Mouse (Mus musculus) right cerebral cortex, postnatal 10 days (tissue): ENCODE data around the gene Epb41l4b.
A peak's percentile ranks its signal among the peaks of the same experiment; 100 is the strongest.

Experiments used
- DNase-seq, 2 experiments: peaks; one replicate each; pipeline ENCODE4 v3.0.0; 2021; ENCODE audit warnings: low spot score in 2 of 2

Gene Epb41l4b

GRCm38 (mm10) chr4:57153838-57154237 lies 10.6 kb upstream of the Epb41l4b start:
- DNase-seq: no peak

- no peak for DNase-seq
These were observed 10.0 kb upstream of the Epb41l4b start for GRCm38 (mm10) chr4:57153068-57153835.

DNA sequence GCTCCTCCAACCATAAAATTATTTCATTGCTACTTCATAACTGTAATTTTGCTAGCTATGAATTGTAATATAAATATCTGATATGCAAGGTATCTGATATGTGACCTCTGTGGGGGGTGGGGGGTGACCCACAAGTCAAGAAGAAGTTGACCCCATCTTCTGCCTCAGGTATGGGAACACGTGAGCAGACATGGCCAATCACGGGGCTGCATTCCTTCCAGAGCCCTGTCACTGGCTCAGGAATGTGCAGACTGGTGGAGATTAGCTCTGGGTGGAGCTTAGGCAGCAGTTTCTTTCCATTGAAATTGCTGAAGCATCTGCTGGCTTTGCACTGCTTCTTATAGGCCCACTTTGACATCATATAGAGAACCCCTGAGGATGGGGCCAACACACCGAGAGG lies 4.9 kb upstream of the Epb41l4b start:
- no peak for DNase-seq

DNA sequence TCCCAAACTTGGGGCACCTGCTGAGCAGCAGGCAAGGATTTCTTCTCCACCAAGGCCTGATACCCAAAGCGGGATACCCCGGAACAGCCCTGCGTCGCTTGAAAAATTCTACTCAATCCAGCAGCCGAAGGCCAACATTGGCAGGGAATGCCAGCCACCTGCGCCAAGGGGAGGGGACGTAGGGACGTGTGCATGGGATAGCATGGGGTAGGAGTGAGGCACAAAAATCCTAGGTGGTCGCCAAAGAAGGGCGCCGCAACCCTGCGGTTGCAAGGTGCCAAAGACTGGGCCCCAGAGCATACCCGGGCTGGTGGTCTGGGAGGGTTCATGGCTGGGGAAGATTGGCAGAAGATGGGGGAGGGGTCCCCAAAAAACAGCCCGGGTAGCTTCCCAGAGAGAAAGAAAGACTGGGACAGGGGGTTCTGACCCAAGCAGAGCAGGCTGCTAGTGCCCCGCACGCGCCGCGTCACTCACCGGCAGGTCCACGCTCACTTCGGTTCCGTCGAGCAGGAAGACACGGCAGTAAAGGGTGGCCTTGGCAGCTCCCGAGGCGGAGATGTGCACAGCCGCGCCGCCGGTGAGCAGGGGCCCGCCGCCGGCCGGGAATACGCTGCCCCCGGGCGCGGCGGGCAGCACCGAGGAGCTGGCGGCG lies 737 bp downstream of the Epb41l4b start:
- DNase-seq: peak in 1 of 2 experiments; percentile 33

GRCm38 (mm10) chr4:57141908-57142361 lies 1.3 kb downstream of the Epb41l4b start:
- peak; percentile 45 to 50 for DNase-seq

GRCm38 (mm10) chr4:57140992-57141717 lies 2.1 kb downstream of the Epb41l4b start:
- no peak for DNase-seq

- no peak for DNase-seq
These were observed 2.9 kb downstream of the Epb41l4b start for GRCm38 (mm10) chr4:57140200-57140799.

DNA sequence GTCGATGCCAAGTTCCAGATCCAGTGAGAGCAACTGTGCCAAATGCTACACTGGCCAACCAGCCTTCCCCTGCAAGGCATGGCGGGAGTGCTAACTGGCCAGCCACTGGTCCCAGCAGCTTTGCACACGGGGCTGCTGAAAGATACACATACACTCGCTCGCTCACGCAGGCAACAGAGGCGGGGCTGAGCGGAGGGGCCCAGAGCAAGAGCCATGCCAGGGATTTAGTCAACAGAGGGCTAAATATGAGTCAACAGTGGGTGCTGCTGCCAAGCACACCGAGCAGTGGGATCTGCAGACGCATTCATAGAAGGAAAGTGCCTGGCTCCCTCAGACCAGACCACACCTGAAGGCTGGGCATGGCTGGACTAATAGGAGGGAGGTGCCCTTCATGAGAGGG lies 3.8 kb downstream of the Epb41l4b start:
- DNase-seq: peak; percentile 56 to 57

DNA sequence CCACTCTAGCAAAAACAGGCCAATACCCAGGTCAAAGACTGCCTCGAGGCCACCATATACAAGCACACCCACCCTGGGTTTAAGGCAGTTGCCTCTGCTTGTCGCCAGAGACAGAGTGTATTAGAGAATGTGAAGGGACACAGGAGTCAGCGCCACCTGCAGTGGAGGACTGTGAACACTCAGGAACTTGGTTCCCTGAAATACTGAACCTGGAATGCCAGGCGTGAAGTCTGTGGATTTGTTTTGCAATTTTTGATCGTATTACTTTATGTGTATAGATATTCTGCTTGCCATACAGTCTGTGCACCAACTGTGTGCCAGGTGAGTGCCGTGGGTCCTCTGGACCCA lies 5.2 kb downstream of the Epb41l4b start:
- no peak for DNase-seq

DNA sequence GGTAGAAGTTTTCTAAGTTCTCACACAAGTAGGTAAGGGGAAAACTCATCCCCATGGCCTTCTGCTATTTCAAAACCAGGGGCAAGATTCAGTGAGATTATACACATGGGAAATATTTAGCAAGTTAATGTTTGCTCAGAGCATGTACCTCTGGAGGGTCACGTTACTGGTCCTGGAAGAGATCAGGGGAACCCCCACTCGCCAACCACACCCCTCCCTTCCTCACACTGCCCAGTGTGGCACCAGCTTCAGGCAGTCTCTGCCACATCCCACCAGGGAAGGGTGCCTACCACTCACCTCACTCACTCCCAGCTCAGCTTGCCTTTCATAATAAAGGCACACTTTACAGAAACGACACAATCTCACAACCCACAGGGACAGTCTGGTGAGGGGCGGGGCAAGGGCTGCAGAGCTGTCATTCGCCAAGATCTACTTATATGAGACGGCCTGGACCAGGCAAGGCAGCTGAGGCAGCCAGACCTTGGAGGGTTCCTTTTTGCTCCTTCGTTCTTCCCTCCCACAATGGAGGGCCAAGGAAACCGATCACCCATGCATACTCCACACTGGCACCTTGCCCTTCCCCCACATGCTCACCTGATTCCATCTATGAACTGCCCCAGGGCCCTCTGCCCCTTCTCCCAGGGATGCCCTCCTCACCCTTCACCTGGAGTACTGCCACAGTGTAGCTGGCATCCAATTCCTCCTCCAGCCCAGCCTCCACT lies 5.7 kb downstream of the Epb41l4b start:
- no peak for DNase-seq

GRCm38 (mm10) chr4:57135431-57135830 lies 7.8 kb downstream of the Epb41l4b start:
- DNase-seq: no peak

GRCm38 (mm10) chr4:57134554-57134953 lies 8.7 kb downstream of the Epb41l4b start:
- DNase-seq: no peak

GRCm38 (mm10) chr4:57131839-57132238 lies 11.4 kb downstream of the Epb41l4b start:
- peak in 1 of 2 experiments; percentile 42 for DNase-seq

- DNase-seq: no peak
These were observed 13.3 kb downstream of the Epb41l4b start for GRCm38 (mm10) chr4:57129718-57130515.

DNA sequence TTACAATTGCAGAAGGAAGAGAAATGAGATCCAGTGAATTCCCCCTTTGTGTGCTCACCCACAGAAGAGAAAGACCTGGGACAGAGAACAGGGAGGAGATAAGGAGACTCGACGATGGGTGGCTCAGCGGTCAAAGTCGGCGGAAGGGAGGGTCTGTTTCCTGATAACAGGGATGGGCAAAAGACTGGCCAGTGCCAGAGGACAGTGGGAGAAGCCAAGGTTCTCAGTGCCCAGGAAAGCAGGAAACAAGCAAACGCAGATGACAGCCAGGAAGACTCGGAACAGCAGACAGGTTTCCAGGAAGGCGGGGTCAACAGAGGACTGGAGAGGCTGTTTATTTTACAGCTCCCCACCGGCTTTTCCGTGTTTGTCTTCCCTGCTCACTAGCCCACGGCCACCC lies 20.2 kb downstream of the Epb41l4b start:
- no peak for DNase-seq

- DNase-seq: no peak
These were observed 21.1 kb downstream of the Epb41l4b start for GRCm38 (mm10) chr4:57122166-57122565.

DNA sequence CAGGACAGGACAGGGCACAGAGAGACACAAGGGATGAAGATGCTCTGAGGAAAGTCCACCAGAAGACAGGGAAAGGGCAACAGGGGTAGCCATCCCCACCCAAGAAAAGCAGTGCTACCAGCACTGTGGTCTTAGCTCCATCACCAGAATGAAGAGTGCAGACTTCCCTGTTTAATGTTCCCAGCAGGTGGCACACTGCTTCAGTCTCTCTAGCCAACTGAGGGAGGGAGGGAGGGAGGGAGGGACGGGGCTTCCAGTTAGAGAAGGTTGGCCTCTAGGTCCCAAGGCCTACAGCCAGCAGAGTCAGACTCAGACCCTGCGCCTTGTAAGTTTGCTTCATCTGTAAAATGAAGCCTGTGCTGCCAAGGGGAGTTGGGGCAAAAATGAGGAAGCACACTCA lies 22.7 kb downstream of the Epb41l4b start:
- no peak for DNase-seq

DNA sequence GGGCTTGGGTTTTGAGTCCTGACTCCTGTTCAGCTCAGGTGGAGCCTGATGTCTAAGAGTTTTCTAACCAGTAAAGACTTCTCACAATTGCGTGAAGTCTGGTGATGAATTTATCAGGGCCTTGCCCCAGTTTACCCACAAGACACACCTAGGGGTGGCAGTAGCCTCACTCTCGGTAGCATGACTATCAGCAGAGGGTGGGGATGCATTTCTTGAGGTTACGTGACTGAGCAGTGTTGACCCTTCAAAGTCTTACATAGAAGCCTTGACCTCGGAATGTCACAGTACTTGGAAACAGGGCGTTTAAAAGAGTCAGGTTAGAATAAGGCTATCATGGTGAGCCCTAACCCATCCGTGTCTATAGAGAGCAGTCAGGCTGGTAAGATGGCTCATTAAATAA lies 23.3 kb downstream of the Epb41l4b start:
- DNase-seq: no peak

DNA sequence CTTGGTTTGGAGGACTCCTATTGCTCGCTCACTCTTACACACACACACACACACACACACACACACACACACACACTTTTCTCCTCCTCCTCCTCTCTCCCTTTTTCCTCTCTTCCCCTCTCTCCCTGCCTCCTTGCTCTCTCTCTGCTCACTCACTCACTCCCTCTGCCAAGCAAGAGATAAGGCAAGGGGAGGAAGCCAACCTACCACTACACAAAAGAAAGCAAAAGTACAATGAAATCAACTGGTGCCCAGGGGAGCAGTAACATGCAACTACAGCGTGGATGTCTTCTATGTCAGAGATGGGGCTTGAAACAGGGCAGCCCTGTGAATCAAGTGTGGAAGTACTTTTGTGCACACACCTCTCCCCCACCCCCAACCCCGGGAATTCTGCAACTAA lies 24.4 kb downstream of the Epb41l4b start:
- no peak for DNase-seq

DNA sequence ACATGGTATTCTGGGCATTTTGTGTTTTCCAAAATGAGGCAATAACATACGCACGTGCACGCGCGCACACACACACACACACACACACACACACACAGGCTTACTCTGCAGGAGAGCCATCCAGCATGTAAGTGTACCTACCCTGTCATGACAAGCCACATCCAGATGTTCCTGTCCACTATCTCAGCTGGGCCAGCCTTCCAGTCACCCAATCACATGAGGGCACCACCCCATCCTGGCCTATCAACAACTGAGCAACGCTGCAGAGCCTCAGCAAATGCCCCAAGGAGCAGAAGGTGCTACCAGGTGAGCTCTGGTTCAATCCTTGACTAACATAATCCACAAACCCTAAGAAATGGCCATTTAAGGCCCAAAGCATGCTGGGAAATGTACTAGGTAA lies 27.0 kb downstream of the Epb41l4b start:
- no peak for DNase-seq
